Mouse (Mus musculus): ENCODE data around the gene Rufy2. TPM values are rescaled to one million over a fixed set of nuclear protein-coding genes. Genes with fewer than 3 reads are reported as not detected.
A peak's percentile ranks its signal among the peaks of the same experiment; 100 is the strongest.

Gene Rufy2
- polyA plus RNA-seq, 1 experiment from 2014 or later = 21.9 TPM

GRCm38 (mm10) chr10:63064516-63064915 is 84.5 kb downstream of the Rufy2 start:
- Histone ChIP-seq H3K36me3 (ENCODE audit: control insufficient read depth, insufficient read depth, low read length) (no peaks in the 10 kb centered on the region), H3K9me3 (replicated peaks; ENCODE audit: control insufficient read depth, low read length) (no peaks in the 10 kb centered on the region)

GRCm38 (mm10) chr10:63065561-63065960 is 85.5 kb downstream of the Rufy2 start:
- whole genome bisulfite sequencing = 65% methylated on average over 8 of the region's 8 CpGs
- no peaks in the 10 kb centered on the region for H3K36me3 ChIP-seq (ENCODE audit: control insufficient read depth, insufficient read depth, low read length)
- H3K4me2 ChIP-seq (ENCODE audit: low read depth, low read length) = no peak overlapping the region

More at GRCm38 (mm10) chr10:63064516-63064915, 84.5 kb downstream of the Rufy2 start:
- no peak overlapping the region for H3K9ac ChIP-seq (ENCODE audit: low read length)
- no peak overlapping the region for H3K27ac ChIP-seq (ENCODE audit: low read length)
- 77% methylated on average over 9 of the region's 9 CpGs for WGBS
- H3K4me3 ChIP-seq (replicated peaks; ENCODE audit: low read length) = no peak overlapping the region
- H3K4me1 ChIP-seq (ENCODE audit: control insufficient read depth, insufficient read depth, low read length) = no peaks in the 10 kb centered on the region
- H3K4me2 ChIP-seq (ENCODE audit: low read depth, low read length) = no peak overlapping the region
- ATAC-seq (ENCODE audit: insufficient read depth, low FRiP score) = no peak
- H3K27me3 ChIP-seq (ENCODE audit: control insufficient read depth, insufficient read depth, low read length) = no peaks in the 10 kb centered on the region

GRCm38 (mm10) chr10:63065988-63066387 is 86.0 kb downstream of the Rufy2 start:
- no peak overlapping the region for H3K4me3 ChIP-seq (replicated peaks; ENCODE audit: low read length)
- H3K36me3 ChIP-seq (ENCODE audit: control insufficient read depth, insufficient read depth, low read length) = no peaks in the 10 kb centered on the region
- H3K27ac ChIP-seq (ENCODE audit: low read length) = no peak overlapping the region
- no peaks in the 10 kb centered on the region for H3K27me3 ChIP-seq (ENCODE audit: control insufficient read depth, insufficient read depth, low read length)
- no peaks in the 10 kb centered on the region for H3K9me3 ChIP-seq (replicated peaks; ENCODE audit: control insufficient read depth, low read length)
- ATAC-seq (ENCODE audit: insufficient read depth, low FRiP score) = peak; percentile 61; the same call in 1 of the 2 replicates
- WGBS = 12% methylated on average over 5 of the region's 5 CpGs
- H3K4me1 ChIP-seq (ENCODE audit: control insufficient read depth, insufficient read depth, low read length) = no peaks in the 10 kb centered on the region
- no peak overlapping the region for H3K9ac ChIP-seq (ENCODE audit: low read length)
- H3K4me2 ChIP-seq (ENCODE audit: low read depth, low read length) = no peak overlapping the region

More at GRCm38 (mm10) chr10:63065561-63065960, 85.5 kb downstream of the Rufy2 start:
- Histone ChIP-seq H3K27ac (ENCODE audit: low read length) (no peak overlapping the region), H3K4me3 (replicated peaks; ENCODE audit: low read length) (no peak overlapping the region), H3K27me3 (ENCODE audit: control insufficient read depth, insufficient read depth, low read length) (no peaks in the 10 kb centered on the region), H3K9ac (ENCODE audit: low read length) (no peak overlapping the region), H3K9me3 (replicated peaks; ENCODE audit: control insufficient read depth, low read length) (no peaks in the 10 kb centered on the region), H3K4me1 (ENCODE audit: control insufficient read depth, insufficient read depth, low read length) (no peaks in the 10 kb centered on the region)
- ATAC-seq (ENCODE audit: insufficient read depth, low FRiP score) = no peak

Other genes with a start within 250 kb of the Rufy2 start
- 103 TPM in 2 replicates for gene Ccar1, start 187.9 kb upstream of the Rufy2 start, polyA plus RNA-seq (2015; fragmentation: Nextera tagmentation; extraction: Ambion mirVana)
- 15.3 and 20.5 TPM in 2 replicates for gene Tet1, start 71.2 kb upstream of the Rufy2 start, polyA plus RNA-seq (2015; fragmentation: Nextera tagmentation; extraction: Ambion mirVana)
- gene Slc25a16, start 59.6 kb upstream of the Rufy2 start, polyA plus RNA-seq (2015; fragmentation: Nextera tagmentation; extraction: Ambion mirVana) = 13.4 and 13.9 TPM in 2 replicates
- 13.1 and 15.1 TPM in 2 replicates for gene Dna2, start 33.2 kb upstream of the Rufy2 start, polyA plus RNA-seq (2015; fragmentation: Nextera tagmentation; extraction: Ambion mirVana)
- 84.1 and 86.5 TPM in 2 replicates for gene Hnrnph3, start 44.0 kb downstream of the Rufy2 start, polyA plus RNA-seq (2015; fragmentation: Nextera tagmentation; extraction: Ambion mirVana)
- 5.2 and 5.9 TPM in 2 replicates for gene Pbld2, start 44.1 kb downstream of the Rufy2 start, polyA plus RNA-seq (2015; fragmentation: Nextera tagmentation; extraction: Ambion mirVana)
- 6.1 and 6.9 TPM in 2 replicates for gene Pbld1, start 79.9 kb downstream of the Rufy2 start, polyA plus RNA-seq (2015; fragmentation: Nextera tagmentation; extraction: Ambion mirVana)
- not detected in 2 replicates for gene Atoh7, start 119.4 kb downstream of the Rufy2 start, polyA plus RNA-seq (2015; fragmentation: Nextera tagmentation; extraction: Ambion mirVana)
- 0.09 and 2.2 TPM in 2 replicates for gene Mypn, start 223.7 kb downstream of the Rufy2 start, polyA plus RNA-seq (2015; fragmentation: Nextera tagmentation; extraction: Ambion mirVana)

Measured in stomach, embryonic 16.5 days (tissue).